Mouse (Mus musculus) brown adipose tissue, adult 24 weeks (tissue): ENCODE results near the gene Sf3b2. TPM values are rescaled to one million over a fixed set of nuclear protein-coding genes. Genes with fewer than 3 reads are reported as not detected.
A peak's percentile ranks its signal among the peaks of the same experiment; 100 is the strongest.

Source experiments
- H3K27ac ChIP-seq: fragments of 200-500 bp; replicated peaks from 2 replicates; pipeline ENCODE4 v1.5.1; 2012; ENCODE audit warnings: low read depth, mild to moderate bottlenecking, low read length
- H3K4me1 ChIP-seq: fragments of 200-500 bp; 2 replicates; pipeline ENCODE4 v1.6.1; 2012; ENCODE audit warnings: low read length, mixed read lengths; ENCODE audit not compliant: control insufficient read depth, insufficient read depth, insufficient read length
- H3K4me3 ChIP-seq: fragments of 200-500 bp; 2 replicates; pipeline ENCODE4 v1.5.1; 2012; ENCODE audit warnings: low read depth, mild to moderate bottlenecking, low read length, moderate library complexity; ENCODE audit not compliant: insufficient read depth
- polyA plus RNA-seq: library from polyadenylated mRNA; stranded (reverse); fragments of >200 nt; gene quantifications from 2 replicates; pipeline ENCODE4 v1.2.4, GENCODE M21; 2012; ENCODE audit not compliant: missing spikeins, insufficient read depth, insufficient read length

Sf3b2 gene
- 58.7 and 72.0 TPM in 2 replicates for polyA plus RNA-seq

DNA sequence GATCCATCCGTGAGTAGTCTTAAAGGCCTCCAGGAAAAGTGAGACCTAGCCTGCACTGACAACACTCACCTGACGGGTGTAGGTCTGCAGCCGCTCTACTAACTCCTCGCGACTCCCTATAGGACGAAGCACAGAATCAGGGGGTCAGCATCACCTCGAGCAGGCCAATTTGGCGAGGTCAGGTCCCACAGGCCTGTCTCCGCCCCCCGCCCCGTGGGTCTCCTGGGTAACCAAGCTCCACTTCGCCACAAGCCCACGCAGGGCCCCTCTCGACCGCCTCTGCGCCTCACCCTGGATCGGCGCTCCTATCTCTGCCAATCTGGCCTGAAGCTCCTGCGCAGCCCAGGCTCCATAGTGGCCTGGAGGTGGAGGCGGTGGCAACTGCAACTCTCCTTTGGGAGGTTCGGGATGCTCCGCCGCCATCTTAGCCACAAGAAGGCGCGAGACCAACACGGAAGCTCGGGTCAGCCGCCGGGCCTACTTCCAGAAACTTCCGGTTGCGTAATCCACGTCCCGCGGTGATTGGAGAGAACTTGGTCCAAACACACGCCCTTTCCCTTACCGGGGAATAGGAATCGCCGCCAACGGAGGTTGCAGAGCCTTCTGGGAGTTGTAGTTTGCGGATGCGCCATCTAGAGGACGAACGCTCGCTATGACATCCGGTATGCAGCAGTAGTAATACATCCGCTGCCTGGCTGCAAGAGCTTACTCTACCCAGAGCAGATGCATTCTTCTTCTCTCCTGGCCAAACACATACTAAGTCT lies at the start of gene Sf3b2:
TSS of gene Sf3b2 (minus strand) at position 484 of the 764 bp plus-strand sequence.
- H3K27ac ChIP-seq: peak within 1 kb of the TSS; percentile 78
- peaks cover 6% of the 10 kb centered on the region; the same call in 1 of the 2 replicates for H3K4me1 ChIP-seq

GRCm38 (mm10) chr19:5341360-5341759 lies 46.1 kb upstream of the Sf3b2 start:
- no peak overlapping the region for H3K4me3 ChIP-seq
- peak overlapping the region; percentile 65 for H3K27ac ChIP-seq
- peaks cover 15% of the 10 kb centered on the region; the same call in 1 of the 2 replicates for H3K4me1 ChIP-seq

More for the DNA sequence above, at the start of gene Sf3b2:
- peak within 1 kb of the TSS; percentile 89 for H3K4me3 ChIP-seq

DNA sequence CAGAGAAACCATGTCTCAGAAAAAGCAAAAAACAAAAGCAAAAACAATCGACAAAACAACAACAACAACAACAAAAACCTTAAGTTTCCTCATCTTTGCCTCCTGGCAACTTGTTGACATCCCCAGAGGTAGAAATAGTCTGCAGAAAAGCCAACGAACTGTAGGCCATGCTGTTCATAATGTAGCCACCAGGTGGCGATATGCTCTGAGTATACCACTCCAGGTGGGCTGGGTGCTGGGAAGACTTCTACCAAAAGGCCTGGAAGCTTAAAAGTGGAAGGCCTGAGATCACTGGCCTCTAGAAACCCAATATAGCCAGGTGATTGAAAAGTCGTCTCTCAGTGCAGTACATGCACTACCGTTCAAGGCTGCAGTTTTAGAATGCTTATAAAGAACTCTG lies 42.7 kb upstream of the Sf3b2 start:
- Histone ChIP-seq H3K4me3 (no peak overlapping the region), H3K4me1 (0 out of 2 replicates have a peak, but pooled peaks cover 4% of the 10 kb centered on the region), H3K27ac (no peak overlapping the region)

DNA sequence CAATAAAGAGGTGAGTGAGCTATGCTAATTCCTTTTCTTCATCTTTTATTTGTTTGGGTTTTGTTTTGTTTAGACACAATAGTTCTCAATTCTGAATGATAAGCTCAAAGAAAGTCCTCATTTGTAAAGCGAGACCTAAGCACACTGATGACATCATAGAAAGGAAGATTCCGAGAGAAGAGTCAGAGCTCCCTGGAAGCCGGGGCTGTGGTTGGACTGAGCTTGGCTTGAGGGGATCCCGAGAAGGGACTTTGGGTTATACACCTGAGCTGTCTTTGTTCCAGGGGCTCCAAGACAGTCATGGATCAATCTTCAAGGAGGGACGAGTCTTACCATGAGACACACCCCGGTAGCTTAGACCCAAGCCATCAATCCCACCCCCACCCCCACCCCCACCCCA lies 40.2 kb upstream of the Sf3b2 start, which contains the start of gene Catsper1:
TSS of gene Catsper1 (plus strand) at position 301 of the 400 bp plus-strand sequence.
- Histone ChIP-seq H3K27ac (no peak within 1 kb of the TSS), H3K4me1 (no peaks in the 10 kb centered on the region), H3K4me3 (no peak within 1 kb of the TSS)

GRCm38 (mm10) chr19:5334741-5335140 lies 39.5 kb upstream of the Sf3b2 start:
- no peaks in the 10 kb centered on the region for H3K4me1 ChIP-seq

DNA sequence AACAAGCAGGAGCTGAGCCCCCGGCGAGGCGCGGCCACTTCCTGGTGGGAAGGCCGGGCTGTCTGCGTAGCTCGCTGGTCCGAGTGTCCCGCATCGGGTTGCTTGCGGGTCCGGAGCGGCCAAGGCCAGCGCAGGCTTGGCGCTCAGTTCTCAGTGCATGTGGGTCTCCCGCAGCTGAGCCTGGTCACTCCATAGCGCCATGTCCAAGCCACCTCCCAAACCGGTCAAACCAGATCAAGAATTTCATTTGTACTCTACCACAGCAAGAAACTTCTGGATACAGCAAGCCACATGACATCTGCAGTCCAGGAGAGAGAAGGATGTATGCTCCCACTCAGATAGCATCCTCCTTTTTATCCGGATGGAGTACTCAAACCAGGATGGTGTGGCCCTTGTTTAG lies 32.7 kb upstream of the Sf3b2 start:
- no peaks in the 10 kb centered on the region for H3K4me1 ChIP-seq
- H3K27ac ChIP-seq: no peak overlapping the region
- no peak overlapping the region for H3K4me3 ChIP-seq

More at GRCm38 (mm10) chr19:5334741-5335140, 39.5 kb upstream of the Sf3b2 start:
- Histone ChIP-seq H3K4me3 (no peak overlapping the region), H3K27ac (no peak overlapping the region)

DNA sequence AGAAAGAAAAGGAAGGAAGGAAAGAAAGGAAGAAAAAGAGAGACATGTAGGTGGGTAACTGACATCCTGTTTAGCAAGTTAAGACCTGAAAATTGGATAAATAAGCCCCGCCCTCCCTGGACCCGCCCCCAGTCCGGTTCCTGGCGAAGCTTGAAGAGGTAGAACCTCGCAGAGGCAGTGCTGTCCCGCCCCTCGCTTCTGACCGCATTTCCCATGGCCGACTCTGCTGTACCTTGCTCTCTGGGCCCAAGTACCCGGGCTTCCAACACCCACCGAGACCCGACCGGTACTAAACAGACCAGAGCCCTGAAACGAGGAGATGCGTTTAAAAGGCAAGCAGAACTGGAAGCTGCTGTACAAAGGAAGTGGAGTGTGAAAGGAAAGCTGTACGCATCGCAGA lies 28.5 kb upstream of the Sf3b2 start:
- H3K4me1 ChIP-seq: no peaks in the 10 kb centered on the region
- H3K27ac ChIP-seq: no peak overlapping the region
- H3K4me3 ChIP-seq: no peak overlapping the region

DNA sequence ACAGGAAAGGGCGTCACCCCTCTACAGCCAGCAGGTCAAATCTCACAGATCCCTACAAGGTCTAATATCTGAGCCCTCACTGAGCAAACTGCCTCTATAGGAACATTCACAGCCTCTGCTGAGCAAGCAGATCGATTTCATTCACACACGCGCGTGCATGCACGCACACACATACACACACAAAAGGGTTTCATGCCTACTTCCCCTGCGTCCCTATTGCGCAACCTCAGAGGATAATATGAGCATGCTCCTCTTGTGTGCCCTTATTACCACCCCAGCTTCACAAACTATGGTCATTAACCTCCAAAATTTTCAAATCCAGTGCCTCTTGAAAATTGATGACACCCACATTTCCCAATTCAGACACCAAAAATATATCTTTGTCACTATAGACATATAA lies 17.9 kb upstream of the Sf3b2 start:
- H3K4me1 ChIP-seq: no peaks in the 10 kb centered on the region
- H3K27ac ChIP-seq: no peak overlapping the region
- H3K4me3 ChIP-seq: no peak overlapping the region

GRCm38 (mm10) chr19:5309025-5309424 lies 13.8 kb upstream of the Sf3b2 start:
- H3K4me1 ChIP-seq: no peaks in the 10 kb centered on the region
- no peak overlapping the region for H3K27ac ChIP-seq
- no peak overlapping the region for H3K4me3 ChIP-seq

- Histone ChIP-seq H3K4me3 (peak overlapping the region; percentile 17), H3K4me1 (no peaks in the 10 kb centered on the region), H3K27ac (no peak overlapping the region)
These were observed 11.9 kb upstream of the Sf3b2 start for GRCm38 (mm10) chr19:5306968-5307734.

DNA sequence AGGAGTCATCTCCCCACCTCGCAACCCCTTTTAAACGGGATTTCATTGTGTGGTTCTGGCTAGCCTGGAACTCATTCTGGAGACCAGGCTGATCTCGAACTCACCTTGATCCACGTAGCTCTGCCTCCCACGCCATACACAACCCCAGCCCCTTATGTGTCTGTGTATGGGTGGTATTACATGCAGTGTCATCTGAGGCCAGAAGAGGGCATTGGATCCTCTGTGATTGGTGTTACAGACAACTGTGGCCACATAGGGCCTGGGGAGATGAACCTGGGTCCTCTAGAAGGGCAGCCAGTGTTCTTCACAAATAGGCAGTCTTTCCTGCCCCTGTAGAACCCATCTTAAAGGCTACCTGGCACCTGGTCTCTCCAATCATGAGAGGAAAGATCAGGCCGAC lies 11.0 kb upstream of the Sf3b2 start:
- Histone ChIP-seq H3K4me3 (no peak overlapping the region), H3K4me1 (no peaks in the 10 kb centered on the region), H3K27ac (no peak overlapping the region)

DNA sequence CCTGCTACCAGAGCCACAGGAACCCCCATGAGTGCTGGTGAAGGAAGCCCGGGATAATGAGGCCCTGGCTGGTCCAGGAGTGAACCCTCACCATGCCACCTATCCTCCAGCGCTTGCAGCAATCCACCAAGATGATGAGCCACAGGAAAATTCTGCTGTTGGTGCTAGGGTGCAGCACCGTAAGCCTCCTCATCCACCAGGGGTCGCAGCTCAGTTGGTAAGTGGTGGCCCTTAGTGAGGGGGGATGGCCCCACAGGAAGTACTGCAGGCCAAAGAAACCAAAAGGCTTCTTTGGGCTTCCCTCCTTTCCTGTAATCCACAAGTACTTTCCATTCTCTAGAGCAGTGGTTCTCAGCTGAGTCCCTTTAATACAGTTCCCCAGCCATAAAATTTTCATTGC lies 7.2 kb upstream of the Sf3b2 start:
- Histone ChIP-seq H3K4me1 (no peaks in the 10 kb centered on the region), H3K27ac (no peak overlapping the region), H3K4me3 (no peak overlapping the region)

DNA sequence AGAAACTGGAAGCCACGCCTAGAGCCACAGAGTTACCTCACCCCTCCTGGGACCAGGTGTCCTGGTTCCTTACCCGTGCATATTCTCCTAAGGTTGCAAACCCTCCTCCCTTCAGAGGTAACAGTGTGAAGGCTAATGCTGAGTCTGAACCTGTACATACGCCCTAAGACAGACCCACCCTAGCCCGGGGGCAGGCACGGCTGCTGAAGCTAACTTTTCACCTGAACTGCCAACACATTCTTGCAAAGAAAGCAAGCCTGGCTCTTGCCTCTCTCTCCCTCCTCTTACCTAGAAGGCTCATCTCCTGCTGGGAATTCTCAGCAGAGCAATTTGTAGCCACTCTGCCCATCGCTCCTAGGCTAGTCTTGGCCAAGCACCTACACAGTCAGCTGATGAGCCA lies 5.3 kb upstream of the Sf3b2 start:
- Histone ChIP-seq H3K27ac (no peak overlapping the region), H3K4me3 (no peak overlapping the region), H3K4me1 (no peaks in the 10 kb centered on the region)

DNA sequence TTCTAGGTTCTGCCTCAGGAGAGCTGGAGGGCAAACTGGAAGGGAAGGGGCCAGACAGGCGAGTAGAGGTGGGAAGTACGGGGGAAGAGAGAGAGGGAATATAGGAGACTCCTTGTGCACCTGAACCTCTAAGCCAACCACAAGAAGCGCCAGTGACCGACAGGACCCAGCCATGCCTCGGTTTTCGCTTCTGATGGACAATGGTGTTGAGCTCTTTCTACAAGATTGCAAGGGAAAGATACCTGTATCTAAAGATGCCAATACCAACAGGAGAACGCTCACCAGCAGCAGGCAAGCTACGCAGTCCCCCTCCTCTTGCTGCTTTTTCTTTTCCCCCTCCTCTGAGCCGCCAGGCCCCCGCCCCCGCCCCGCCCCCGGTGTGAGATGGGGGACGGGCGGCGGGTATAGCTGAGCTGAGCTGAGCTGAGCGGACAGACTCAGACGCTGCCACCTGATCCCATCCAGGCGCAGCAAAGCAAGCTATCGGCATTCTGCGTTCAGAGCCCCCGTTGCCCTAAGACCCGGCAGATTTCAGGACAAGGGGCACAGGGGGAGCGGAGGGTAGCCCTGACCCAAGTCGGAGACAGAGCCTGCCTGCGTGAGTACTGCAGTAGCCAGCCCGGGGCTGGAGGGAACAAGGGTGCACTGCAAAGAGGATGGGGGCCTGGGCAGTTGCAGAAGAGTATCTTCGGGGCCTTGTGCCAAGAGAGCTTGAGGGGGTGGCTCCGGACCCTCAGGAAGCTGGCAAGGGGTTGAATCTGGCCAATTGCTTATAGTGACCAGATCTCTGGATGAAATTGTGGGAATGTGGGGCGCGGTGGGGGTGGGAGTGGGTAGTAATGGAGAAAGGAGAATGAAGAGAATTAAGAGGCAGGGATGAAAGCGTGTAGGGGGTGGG lies 2.9 kb upstream of the Sf3b2 start, which contains the start of gene Gal3st3:
TSS of gene Gal3st3 (plus strand) at position 429 of the 898 bp plus-strand sequence.
- no peak within 1 kb of the TSS for H3K4me3 ChIP-seq
- H3K27ac ChIP-seq: no peak within 1 kb of the TSS
- peaks cover 6% of the 10 kb centered on the region; the same call in 1 of the 2 replicates for H3K4me1 ChIP-seq
